Mouse (Mus musculus) CD8-positive naive resting alpha-beta T cell, adult 2 months (primary cell): ENCODE measurements at regions not wholly inside any gene's neighbourhood (a gene's known extent, or its start where the extent isn't known, plus 50 kb on each side); places are given as distances from the start of the nearest gene placed in this dataset.

ENCODE experiments used
- DNase-seq, 2 experiments: peaks; one replicate each; pipeline ENCODE4 v3.0.0; 2022; ENCODE audit warnings: low read depth in 2 of 2, low spot score in 2 of 2

DNA sequence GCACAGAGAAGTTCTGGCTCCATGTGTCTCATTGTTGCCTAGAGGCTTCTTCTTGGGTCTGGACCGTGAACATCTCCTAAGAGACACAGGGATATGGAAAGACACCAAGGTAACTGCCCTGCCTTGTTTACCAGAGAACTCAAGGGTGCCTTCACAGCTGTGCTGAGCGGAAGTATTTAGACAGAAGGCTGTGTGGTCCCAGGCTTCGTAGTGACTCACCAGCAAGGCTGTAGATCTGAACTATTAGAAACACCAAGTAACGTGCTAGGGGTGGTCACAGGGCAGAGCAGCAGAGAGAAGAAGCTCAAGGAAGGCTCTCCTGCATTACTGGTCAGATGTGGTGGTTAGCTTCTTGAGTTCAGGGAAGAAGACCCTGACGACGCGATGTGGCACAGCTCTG, 51.6 kb upstream of the Lpp start:
- no peak for DNase-seq

DNA sequence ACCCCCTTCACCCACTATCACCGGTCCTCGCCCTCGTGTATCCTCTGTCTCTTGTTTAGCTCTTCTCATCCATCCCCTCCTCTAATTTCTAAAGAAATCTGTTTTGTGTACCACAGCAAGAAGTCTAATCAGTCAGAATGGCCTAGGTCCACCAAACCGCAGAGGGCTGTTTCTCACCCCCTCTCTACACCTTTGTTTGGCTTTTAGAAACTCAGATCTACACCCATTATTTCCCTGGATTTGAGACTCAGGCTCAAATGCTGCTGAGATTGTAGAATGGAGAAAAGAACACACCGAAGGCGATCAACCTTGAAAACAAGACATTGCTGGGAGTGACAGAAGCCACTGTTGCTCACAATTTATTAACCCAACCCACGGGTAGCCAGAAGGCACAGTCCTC, 52.7 kb upstream of the Lpp start:
- DNase-seq = no peak

- DNase-seq = peak in 1 of 2 experiments; percentile 16
Observed at GRCm38 (mm10) chr16:24339320-24340265, 53.7 kb upstream of the Lpp start.

- no peak for DNase-seq
Observed at GRCm38 (mm10) chr16:24338404-24338803, 54.9 kb upstream of the Lpp start.

- no peak for DNase-seq
Observed at GRCm38 (mm10) chr16:24334389-24334788, 58.9 kb upstream of the Lpp start.

GRCm38 (mm10) chr16:24331446-24332020, 61.8 kb upstream of the Lpp start:
- DNase-seq = no peak

DNA sequence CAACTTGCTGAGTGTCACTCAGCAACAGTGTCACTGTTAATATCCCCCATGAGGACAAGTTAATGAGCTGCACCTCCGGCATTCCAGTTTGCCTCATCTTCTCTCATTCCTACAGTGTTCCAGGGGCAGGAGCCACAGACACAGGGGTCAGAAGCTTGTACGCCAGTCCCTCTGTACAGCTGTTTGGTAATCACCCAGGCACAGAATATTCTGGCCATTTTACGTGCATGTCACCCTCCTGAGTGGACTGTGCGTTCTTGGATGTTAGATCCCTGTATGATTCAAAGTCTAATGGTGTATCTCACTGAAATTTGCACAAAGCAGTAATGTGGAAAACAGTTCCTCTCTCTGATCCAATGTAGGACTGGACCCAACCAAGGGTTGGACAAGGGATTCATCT, 66.7 kb upstream of the Lpp start:
- DNase-seq = no peak

DNA sequence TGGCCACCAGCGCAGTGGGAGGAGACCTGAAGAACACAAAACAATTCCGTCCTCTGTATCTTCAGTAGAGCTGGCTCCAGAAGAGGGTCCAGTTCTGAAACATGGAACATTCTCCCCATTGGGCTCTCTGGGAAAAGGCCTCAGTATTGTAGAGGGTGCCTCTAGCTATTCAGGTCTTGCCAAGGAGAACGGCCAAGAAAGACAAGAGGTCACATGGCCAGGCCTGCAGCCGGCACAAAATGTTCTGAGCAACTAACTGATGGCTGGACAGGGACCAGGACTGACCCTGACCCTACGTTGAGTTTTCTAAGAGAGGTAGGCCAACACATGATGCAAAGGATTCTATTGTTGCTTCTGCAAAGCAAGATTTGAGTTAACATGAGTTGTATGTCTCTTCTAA, 67.3 kb upstream of the Lpp start:
- DNase-seq = no peak

DNA sequence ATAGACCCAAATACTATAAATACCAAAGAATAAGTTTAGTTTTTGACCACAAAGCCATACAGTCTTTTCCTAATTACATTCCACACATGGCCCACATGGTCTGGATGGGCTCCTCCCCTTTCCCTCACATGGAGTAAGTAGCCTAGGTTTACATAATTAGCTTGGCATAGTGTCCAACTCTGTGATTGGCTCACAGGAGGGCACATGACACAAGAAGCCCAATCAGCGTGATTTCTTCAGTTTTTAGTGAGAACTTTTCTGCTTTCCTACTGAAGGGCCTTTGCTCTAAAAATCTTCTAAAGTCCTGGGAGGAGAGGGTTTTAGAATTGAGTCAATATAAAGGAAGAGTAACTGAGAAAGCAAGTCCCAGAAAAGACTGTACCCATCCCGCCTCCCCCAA, 68.4 kb upstream of the Lpp start:
- DNase-seq = no peak

- no peak for DNase-seq
Observed at GRCm38 (mm10) chr16:24318723-24319437, 74.4 kb upstream of the Lpp start.

DNA sequence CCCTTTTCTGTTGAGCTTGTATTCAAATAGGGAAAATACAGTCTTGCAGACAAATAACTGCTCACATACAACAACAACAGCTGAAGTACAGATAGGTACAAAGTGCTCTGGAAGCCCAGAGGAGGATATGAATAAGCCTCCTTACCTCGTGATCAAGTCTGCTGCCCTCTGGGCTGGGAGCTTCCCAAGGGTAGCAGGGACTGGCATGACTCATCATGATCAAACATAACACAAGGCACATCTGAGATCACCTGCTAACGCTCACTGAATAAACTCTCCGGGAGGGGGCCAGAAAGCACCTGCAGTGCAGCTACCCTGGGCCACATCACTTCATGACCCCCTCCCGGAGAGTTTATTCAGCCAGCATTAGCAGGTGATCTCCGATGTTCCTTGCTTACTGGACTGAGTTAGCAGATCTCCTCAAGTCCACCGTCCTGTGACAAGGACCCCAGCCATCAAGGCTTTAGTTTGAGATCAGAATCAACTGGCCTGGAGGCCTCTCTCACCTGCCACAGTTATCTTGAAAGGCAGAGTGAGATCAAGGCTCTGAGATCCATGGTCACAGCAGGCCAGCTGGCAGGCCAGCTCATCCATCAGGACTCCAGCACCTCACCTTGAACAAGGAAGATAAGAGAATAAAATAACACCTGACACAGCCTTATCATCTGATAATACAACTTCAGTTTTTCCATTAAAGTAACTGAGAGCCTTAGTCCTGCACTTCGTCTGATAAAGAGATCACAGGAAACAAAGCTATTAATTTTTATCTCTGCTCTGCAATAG, 79.6 kb upstream of the Lpp start:
- no peak for DNase-seq

- no peak for DNase-seq
Observed at GRCm38 (mm10) chr16:24305391-24305790, 87.9 kb upstream of the Lpp start.

GRCm38 (mm10) chr16:24296790-24297189, 96.5 kb upstream of the Lpp start:
- no peak for DNase-seq

GRCm38 (mm10) chr16:24295626-24296440, 97.5 kb upstream of the Lpp start:
- no peak for DNase-seq

DNA sequence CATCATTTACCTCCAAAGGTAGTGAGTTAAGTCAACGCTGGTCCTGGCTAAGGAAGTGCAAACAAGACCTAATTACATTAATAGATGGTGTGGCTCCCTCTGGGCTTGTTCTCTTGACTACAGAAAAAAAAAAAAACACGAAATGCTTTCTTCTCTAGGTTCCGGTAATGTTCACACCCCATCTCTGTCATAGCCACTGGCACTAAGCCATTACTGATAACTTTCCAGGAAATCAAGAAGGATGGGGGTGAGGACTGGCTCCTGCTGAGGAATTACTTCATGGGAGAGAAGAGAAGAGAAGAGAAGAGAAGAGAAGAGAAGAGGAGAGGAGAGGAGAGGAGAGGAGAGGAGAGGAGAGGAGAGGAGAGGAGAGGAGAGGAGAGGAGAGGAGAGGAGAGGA, 109.1 kb upstream of the Lpp start:
- DNase-seq = no peak

DNA sequence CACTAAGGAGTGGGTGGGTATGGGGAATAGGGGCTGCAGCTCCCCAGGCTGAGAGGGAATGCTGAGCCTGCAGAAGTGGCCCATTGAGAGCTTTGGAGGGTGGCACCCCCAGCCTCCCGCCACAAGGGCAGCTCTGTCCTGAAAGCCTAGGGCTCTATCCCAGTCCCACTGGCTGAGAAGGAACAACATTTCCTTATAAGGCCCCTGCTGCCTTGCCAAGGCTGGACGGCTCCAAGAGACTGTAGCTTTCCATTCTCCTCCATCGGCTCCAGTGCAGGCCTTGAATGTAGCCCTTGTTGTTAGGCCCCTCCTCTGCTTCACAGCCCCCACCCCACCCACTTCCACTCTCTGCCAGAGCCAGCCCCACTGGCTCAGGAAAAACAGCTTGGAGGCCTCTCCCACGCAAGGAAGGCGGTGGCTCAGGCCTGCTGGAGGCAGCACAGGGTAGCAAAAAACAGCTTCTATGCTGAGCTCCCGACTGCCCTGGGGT, 111.1 kb upstream of the Lpp start:
- DNase-seq = no peak

DNA sequence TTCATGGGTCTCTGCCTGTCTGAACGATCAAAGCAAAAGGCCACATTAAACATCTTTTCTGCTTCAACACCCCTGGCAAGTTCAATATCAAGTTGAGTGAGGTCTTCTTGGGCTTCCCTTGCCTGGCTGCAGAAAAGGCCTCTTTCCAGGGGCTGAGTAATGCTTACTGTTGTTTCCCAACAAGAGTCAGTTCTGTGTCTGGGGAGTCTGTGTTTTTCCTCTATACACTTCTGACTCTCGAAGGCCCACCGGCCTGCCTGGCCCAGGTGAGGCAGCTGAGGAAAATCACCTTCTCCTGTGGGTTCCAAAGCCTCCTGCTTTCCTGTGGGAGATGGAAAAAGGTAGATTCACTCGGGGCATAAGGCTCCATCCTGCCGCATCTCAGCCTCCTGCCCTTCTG, 111.7 kb upstream of the Lpp start:
- no peak for DNase-seq

- DNase-seq = no peak
Observed at GRCm38 (mm10) chr16:24277857-24278256, 115.5 kb upstream of the Lpp start.

GRCm38 (mm10) chr16:24262701-24263100, 130.6 kb upstream of the Lpp start:
- DNase-seq = no peak

DNA sequence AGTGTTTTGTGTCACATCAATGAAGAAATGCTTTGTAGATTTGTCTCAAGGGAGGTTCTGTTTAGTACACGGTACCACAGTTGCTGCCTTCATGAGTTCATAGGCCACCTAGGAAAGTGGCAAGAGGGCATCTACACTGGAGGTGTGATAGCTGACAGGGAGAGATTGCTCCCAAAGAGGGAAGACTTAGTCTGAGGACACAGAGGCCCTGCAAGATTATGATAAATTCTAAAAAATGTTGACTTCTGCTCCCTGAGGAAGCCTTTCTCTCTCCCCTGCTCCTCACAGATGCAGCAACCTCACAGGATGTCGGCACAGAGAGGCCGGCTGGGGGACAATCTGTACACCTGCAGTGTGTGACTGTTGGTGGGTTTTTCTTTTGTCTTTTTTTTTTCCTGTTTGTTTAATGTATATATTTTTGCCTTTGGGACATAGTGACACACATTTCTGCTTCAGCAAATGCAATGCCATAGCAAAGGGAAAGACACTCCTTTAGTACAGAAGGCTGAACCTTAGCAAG, 133.5 kb upstream of the Lpp start:
- DNase-seq = no peak
